Mouse (Mus musculus) layer of hippocampus, adult 9-10 months (tissue): ENCODE data around the gene Plpp2.

Source experiments
- DNase-seq: peaks from one replicate; pipeline ENCODE4 v3.0.0; 2022; ENCODE audit warnings: low spot score

Plpp2 gene

GRCm38 (mm10) chr10:79548971-79549723 lies 15.6 kb upstream of the Plpp2 start:
- no peak for DNase-seq

- DNase-seq, result no peak
These were observed 14.9 kb upstream of the Plpp2 start for GRCm38 (mm10) chr10:79548546-79548945.

DNA sequence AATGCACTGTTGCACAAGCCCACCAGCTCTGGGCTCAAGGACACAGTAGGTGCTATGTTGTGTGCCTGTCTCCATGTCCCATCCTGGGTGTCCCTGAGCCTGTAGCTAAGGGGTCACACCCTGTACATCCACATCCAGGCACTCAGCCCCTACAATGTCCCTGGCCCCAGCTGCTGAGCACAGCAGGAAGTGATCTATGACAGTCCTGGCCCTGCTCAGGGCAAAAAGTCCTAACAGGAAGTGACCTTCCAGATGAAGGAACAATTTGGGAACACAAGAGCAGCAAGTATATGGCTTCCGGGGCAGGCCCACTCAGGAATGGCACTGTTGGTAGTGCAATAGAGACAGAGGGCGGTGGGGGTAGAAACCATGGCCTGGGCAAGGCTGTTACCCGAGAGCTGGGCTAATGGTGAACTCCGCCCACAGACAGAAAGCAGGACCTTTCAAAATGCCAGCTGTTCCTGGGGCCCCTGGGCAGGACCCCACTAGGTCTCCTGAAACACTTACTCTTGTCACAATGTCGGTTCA lies 13.6 kb upstream of the Plpp2 start:
- no peak for DNase-seq

DNA sequence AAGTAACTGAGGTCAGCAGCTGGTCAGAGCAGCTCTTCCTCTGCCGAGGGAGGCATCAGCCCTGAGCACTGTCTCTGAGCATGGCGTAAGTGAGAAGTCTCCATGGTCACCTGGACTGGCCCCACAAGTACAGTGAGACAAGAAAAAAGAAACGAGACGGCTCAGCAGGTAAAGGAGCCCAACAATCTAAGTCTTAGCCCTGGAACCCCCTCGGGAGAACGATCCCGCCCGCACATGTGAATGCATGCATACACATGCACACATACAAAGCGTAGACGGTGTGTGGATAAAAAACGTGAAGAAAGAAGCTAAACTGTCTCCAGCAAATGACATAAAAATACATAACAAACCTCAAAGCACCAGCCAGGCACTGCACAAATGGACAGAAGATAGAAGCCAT lies 12.9 kb upstream of the Plpp2 start:
- DNase-seq, result no peak

DNA sequence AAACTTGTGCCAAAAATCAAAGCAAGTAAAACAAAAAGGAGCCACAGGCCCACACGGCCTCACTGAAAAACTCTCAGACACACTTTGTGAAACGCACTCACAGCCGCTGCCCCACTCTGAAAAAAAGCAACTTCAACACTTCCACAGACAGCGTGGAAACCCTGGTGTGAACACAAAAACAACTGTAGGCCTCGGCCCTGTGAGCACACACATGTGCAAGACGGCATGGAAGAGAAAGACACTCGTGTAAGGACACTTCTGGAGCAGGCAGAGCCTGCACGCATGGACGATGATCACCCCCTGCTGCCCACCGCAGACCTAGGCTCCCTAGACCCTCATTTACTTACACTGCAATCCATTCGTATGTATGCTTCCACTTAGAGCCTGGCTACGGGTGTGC lies 12.3 kb upstream of the Plpp2 start:
- DNase-seq, result no peak

DNA sequence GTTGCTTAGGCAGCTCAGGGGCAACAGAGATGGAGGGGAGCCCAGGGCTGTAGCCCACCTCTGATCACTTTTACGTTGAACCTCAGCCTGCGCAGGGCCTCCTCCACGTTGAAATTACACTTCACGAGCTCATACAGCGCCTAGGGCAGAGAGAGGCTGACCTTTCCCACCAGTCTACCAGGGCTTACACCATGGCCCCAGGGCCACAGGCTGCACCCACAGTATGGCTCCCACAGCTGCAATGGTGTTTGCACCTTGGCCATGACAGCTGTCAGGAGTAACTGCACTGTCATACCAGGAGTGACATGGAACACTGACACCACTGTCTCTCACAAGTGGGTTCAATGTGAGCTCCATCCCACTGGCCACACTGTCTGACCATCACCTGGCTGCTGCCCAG lies 11.0 kb upstream of the Plpp2 start:
- no peak for DNase-seq

GRCm38 (mm10) chr10:79543884-79544597 lies 10.4 kb upstream of the Plpp2 start:
- no peak for DNase-seq

- no peak for DNase-seq
These were observed 8.6 kb upstream of the Plpp2 start for GRCm38 (mm10) chr10:79542171-79542570.

DNA sequence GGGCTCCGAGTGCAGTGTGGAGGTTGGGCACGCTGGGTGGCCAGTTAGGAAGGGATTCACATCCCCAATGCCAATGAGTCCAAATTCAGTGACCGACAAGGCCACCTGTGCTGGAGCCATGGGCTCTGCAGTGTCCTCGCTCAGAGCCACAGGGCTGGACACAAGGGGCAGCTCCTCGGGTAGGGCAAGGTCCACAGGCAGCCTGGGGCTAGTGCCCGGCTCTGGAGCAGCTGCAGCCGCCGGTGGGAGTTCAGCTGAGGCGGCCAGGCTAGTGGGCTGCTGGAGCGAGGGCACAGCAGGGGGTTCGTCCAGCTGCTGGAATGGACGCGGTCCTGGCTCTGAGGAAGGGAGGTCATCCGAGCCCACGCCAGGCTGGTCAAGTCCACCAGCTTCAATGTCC lies 7.9 kb upstream of the Plpp2 start:
- no peak for DNase-seq

GRCm38 (mm10) chr10:79540746-79541145 lies 7.2 kb upstream of the Plpp2 start:
- no peak for DNase-seq

GRCm38 (mm10) chr10:79539701-79540495 lies 6.3 kb upstream of the Plpp2 start:
- DNase-seq, result no peak

DNA sequence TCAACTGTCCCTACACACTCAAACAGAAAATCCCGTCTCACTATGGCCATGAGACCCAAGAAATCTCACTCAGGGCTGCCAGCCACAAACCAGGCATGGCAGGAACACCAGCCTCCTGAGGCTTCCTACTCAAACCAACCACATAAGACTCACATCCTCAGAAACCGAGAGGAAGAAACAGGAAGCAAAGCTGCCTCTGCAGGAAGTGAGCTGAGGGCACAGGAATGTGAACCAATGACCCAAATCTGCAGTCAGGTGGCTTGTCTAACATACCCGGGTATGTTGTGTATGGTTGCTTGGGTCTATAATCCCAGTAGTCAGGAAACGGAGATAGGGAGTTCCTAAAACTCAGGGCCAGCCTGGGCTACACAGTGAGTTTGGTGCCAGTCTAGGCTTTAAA lies 5.3 kb upstream of the Plpp2 start:
- DNase-seq, result peak; percentile 13

- DNase-seq, result no peak
These were observed 4.7 kb upstream of the Plpp2 start for GRCm38 (mm10) chr10:79538323-79538722.

- no peak for DNase-seq
These were observed 4.2 kb upstream of the Plpp2 start for GRCm38 (mm10) chr10:79537781-79538180.

- DNase-seq, result no peak
These were observed 3.7 kb upstream of the Plpp2 start for GRCm38 (mm10) chr10:79537271-79537670.

GRCm38 (mm10) chr10:79536461-79537080 lies 3.0 kb upstream of the Plpp2 start:
- DNase-seq, result no peak

DNA sequence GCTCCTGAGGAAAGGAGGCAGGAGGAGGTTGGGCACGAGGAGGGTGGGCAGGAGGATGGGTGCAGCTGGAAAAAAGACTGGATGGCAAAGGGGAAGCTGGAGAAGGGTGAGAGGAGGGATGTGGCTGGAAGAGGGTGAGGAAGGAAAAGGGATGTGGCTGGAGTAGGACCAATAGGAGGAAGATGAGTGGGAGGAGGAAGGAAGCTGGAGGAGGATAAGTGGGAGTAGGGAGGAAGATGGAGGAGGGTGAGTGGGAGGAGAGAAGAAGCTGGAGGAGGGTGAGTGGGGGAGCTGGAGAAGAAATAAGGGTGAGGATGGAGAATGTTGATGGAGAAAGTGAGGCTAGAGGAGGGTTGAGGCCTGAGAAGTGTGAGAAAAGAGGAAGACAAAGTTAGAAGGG lies 1.8 kb upstream of the Plpp2 start:
- DNase-seq, result no peak

DNA sequence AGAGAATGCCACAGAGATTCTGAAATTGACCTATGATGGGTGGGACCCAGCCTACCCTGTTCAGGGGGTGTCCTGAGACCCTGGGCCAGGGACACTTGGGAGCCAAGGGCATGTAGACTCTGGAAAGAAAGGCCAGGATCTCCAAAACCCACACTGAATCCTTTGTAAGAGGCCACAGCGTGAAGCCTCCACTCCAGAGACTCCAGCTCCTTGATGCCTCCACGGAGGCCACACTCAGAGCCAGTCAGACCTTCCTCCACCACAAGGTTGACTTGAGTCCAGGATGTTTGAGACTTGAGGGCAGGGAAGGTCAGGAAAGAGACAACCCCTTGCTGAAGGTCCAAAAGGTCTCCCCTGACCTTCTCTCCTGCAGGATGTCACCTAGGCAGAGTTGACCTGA lies 830 bp upstream of the Plpp2 start:
- DNase-seq, result no peak

DNA sequence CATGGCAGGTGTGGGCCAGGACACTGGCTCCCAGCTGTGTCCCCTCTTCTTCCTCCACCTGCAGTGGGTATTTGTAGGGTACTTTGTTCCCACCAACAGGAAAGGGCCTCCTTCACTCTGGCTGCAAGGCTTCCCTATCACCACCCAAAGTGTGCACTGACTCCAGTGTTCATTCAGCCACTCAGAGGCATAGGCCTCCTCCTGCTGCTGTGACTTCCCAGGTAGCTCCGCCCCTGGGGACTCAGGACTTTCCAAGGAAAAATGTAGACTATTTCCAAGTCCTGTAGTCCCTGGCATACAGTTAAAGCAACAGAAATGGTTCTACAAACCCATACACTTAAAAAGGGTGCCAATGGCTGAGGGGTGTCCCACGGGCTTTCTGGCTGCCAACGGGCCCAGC lies 918 bp downstream of the Plpp2 start:
- no peak for DNase-seq

GRCm38 (mm10) chr10:79531593-79531992 lies 2.0 kb downstream of the Plpp2 start:
- DNase-seq, result no peak

- DNase-seq, result no peak
These were observed 2.9 kb downstream of the Plpp2 start for GRCm38 (mm10) chr10:79530721-79531120.

DNA sequence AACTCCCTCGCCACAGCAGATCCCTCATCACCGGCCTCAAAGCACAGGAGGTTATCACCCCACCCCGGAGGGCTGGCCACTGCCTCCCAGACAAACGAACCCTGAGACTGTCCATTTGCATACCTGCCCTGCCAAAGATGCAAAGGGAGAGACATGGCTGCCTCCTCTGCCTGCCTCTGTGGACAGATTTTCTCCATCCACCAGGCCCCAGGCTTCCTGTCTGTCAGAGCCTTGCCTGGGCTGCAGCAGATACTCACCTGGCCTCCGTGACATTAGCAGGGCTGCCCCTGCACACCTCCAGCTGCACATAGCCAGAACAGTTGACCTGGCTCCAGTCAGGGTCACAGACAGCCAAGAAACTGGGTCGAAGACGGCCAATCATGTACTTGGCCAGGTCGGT lies 3.4 kb downstream of the Plpp2 start:
- no peak for DNase-seq
